Mouse (Mus musculus) stomach, embryonic 15.5 days (tissue): ENCODE measurements around the gene Tmem109. TPM values are rescaled to one million over a fixed set of nuclear protein-coding genes. Genes with fewer than 3 reads are reported as not detected.

Source experiments
- ATAC-seq: fragments of 200-750 bp; cut with Nextera tagmentation; 2 replicates; pipeline ENCODE4 v1.8.0; 2017; ENCODE audit warnings: low read depth, moderate number of reproducible peaks, moderate TSS enrichment; ENCODE audit not compliant: insufficient read depth, low FRiP score
- H3K27ac ChIP-seq: fragments of 300-500 bp; sonication (generic); 2 replicates; pipeline ENCODE4 v1.5.1; 2015; ENCODE audit warnings: mild to moderate bottlenecking, inconsistent platforms
- H3K27me3 ChIP-seq: fragments of 300-500 bp; sonication (generic); replicated peaks from 2 replicates; pipeline ENCODE4 v1.6.1; 2015; ENCODE audit warnings: inconsistent platforms
- H3K36me3 ChIP-seq: fragments of 300-500 bp; sonication (generic); 2 replicates; pipeline ENCODE4 v1.6.1; 2015; ENCODE audit warnings: inconsistent platforms
- H3K4me1 ChIP-seq: fragments of 300-500 bp; sonication (generic); 2 replicates; pipeline ENCODE4 v1.6.1; 2015; ENCODE audit warnings: inconsistent platforms
- H3K4me2 ChIP-seq: fragments of 300-500 bp; sonication (generic); 2 replicates; pipeline ENCODE4 v1.6.1; 2015; ENCODE audit warnings: mild to moderate bottlenecking, inconsistent platforms
- H3K4me3 ChIP-seq: fragments of 300-500 bp; sonication (generic); replicated peaks from 2 replicates; pipeline ENCODE4 v1.5.1; 2015; ENCODE audit warnings: inconsistent platforms
- H3K9ac ChIP-seq: fragments of 300-500 bp; sonication (generic); 2 replicates; pipeline ENCODE4 v1.6.1; 2015; ENCODE audit warnings: inconsistent platforms
- H3K9me3 ChIP-seq: fragments of 300-500 bp; sonication (generic); 2 replicates; pipeline ENCODE4 v1.6.1; 2016; ENCODE audit warnings: inconsistent platforms
- WGBS: fragments of 180-500 bp; shearing (Covaris S2); methylation state at CpG from one replicate; pipeline ENCODE4 v1.1.7; 2015; 5-methylcytosine and 5-hydroxymethylcytosine counted together
- polyA plus RNA-seq: library from polyadenylated mRNA; unstranded; fragments of >200 nt; fragmentation: Nextera tagmentation; extraction: Ambion mirVana; gene quantifications from 2 replicates; pipeline ENCODE4 v1.2.1, GENCODE M21; 2015

Tmem109 gene
- polyA plus RNA-seq, 1 experiment from 2014 or later = 118 TPM

DNA sequence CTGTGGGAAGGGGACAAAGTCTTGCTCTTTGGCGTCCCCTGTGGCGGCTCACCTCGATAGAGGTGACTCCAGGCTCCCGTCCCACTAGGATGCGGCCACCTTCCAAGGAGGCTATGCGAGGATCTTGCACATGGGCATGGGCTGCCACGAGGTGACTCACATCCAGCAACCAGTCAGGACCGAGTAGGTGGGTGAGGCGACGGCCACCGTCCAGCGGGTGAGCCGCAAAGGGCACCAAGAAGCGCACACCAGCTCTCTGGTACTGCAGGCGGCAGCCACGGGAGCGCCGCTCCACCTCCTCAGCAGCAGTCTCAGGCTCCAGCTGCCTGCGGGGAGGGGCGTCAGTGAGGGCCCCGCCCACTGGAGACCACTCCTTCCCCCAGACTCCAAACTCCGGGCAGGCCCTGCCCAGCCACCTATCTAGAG, 21.7 kb downstream of the Tmem109 start:
- no peaks in the 10 kb centered on the region for H3K27me3 ChIP-seq
- H3K9ac ChIP-seq = no peak overlapping the region
- ATAC-seq = no peak
- H3K9me3 ChIP-seq = no peaks in the 10 kb centered on the region
- no peak overlapping the region for H3K4me2 ChIP-seq
- H3K4me3 ChIP-seq = no peak overlapping the region
- no peaks in the 10 kb centered on the region for H3K4me1 ChIP-seq
- peaks cover 60% of the 10 kb centered on the region for H3K36me3 ChIP-seq
- 47% methylated on average over 22 of the region's 22 CpGs for WGBS
- H3K27ac ChIP-seq = no peak overlapping the region

DNA sequence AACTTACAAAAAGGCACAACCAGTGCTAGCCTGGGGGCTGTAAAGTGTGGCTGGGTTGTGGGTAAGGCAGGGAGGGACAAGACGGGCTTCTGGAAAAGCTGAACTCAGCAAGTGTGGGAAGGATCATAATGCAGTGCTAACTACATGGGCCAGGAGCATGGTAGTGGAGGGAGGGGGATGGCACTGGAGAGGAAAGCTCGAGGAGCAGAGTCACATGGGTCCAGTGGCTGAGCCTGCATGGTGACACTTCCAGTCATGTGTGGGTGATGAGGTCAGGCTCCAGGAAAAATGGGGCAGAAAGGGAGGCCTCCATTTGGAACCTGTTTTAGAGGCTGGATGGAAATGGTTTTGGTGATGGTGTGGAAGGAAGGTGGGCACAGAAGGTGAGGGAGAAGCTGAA, 25.3 kb downstream of the Tmem109 start:
- Histone ChIP-seq H3K4me3 (no peak overlapping the region), H3K4me1 (no peaks in the 10 kb centered on the region), H3K9ac (no peak overlapping the region), H3K36me3 (peaks cover 33% of the 10 kb centered on the region), H3K27ac (no peak overlapping the region), H3K4me2 (no peak overlapping the region), H3K9me3 (no peaks in the 10 kb centered on the region), H3K27me3 (no peaks in the 10 kb centered on the region)
- no peak for ATAC-seq
- 56% methylated on average over 2 of the region's 2 CpGs for WGBS

DNA sequence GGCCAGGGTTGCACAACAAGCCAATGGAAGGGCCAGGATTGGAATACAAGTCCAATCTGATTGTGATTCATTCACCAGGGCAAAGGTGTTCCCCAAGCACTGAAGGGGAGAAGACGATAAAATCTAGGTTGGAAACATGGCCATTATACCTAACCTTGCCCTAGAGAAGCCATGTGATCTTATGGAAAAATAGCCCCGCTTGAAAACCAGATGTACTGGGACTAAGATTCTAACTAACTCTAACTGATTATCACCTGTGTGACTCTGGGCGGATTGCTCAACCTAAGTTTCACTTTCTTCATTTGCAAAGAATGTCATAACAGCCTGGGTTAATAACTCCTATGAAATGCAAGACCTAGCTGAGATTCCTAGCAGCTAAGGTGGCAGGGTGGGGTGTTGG, 26.4 kb downstream of the Tmem109 start:
- Histone ChIP-seq H3K27ac (no peak overlapping the region), H3K4me1 (no peaks in the 10 kb centered on the region), H3K9me3 (no peaks in the 10 kb centered on the region), H3K36me3 (peaks cover 22% of the 10 kb centered on the region), H3K9ac (no peak overlapping the region), H3K4me3 (no peak overlapping the region), H3K27me3 (no peaks in the 10 kb centered on the region), H3K4me2 (no peak overlapping the region)
- WGBS = 78% methylated on average over 3 of the region's 3 CpGs
- no peak for ATAC-seq

DNA sequence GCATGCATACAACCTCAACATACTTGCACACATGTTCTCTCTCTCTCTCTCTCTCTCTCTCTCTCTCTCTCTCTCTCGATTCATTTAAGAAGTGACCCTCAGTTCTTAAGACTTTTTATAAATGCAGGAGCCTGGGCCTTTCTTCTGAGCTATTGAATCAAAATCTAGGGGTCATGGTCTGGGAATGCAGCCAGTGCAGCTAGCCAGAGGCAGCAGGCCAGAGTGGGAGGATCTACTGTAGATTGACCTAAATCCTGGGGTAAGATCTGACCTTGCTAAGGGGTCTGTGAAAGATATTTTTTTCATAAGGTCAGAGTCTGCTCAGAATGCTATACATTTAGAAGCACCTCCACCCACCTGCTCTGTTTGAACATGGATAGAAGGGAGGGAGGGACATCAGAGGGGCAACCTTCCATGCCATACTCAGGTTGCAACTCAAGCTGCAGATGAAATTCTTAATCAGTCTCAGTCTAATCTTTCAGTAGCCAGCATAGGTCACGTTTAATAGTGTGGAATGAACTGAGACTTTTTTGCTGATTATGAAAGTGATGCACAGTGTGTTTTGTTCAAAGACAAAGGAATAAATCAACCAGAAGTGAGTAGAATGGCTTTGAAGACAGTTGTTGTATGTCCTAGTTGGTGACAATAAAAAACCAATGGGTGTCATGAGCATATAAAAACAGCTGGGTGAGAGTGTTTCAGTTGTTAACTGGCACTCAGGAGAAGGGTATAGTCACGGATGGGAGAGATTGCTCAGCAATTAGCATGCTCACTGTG, 34.3 kb downstream of the Tmem109 start:
- peaks cover 9% of the 10 kb centered on the region for H3K4me1 ChIP-seq
- WGBS = 43% methylated on average over 3 of the region's 3 CpGs
- H3K9me3 ChIP-seq = no peaks in the 10 kb centered on the region
- H3K27me3 ChIP-seq = 0 out of 2 replicates have a peak, but pooled peaks cover 3% of the 10 kb centered on the region
- H3K27ac ChIP-seq = no peak overlapping the region
- no peak overlapping the region for H3K9ac ChIP-seq
- no peak overlapping the region for H3K4me2 ChIP-seq
- H3K36me3 ChIP-seq = no peaks in the 10 kb centered on the region
- no peak overlapping the region for H3K4me3 ChIP-seq
- no peak for ATAC-seq

DNA sequence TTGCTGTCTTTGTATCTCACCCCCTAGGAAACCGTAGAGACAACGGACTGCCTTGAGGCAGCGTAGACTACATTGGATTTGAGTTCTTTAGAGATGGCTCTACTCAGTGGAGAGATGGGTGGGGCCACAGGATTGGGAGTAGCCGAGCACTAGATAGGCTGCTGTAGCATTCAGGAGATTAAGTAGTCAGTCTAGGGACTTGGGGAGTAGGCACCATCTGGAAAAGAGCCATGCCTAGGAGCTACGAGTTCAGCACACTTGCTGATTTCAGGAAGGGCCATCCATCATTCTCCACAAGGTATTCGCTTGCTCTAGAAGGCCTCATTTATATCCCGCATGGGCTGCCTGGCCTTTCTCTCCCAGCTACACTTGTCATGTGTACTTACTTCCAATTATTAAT, 35.7 kb downstream of the Tmem109 start:
- Histone ChIP-seq H3K9ac (no peak overlapping the region), H3K4me1 (peaks cover 9% of the 10 kb centered on the region), H3K27me3 (0 out of 2 replicates have a peak, but pooled peaks cover 3% of the 10 kb centered on the region), H3K36me3 (no peaks in the 10 kb centered on the region), H3K4me2 (no peak overlapping the region), H3K4me3 (no peak overlapping the region), H3K27ac (peak overlapping the region; percentile 18; the same call in 1 of the 2 replicates), H3K9me3 (no peaks in the 10 kb centered on the region)
- WGBS = 55% methylated on average over 7 of the region's 7 CpGs
- no peak for ATAC-seq

DNA sequence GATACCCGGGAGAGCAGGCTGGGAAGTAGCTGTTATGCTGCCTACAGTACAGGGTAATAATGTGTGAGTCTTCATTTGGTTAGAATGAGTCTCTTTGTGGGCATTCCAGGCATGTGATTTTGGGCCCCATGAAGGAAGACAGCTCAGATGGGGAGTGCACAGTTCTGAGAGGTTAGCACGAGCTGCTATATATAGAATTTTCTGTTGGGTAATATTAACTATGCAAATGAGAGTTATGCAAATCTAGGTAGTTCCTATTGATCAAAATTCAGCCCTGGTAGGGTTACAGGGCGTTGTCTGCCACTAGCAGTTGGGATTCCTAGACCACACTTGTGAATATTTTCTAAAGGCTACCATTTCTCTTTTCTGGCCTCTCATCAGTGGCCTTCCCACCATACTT, 36.3 kb downstream of the Tmem109 start:
- Histone ChIP-seq H3K9ac (no peak overlapping the region), H3K4me1 (peaks cover 9% of the 10 kb centered on the region), H3K9me3 (no peaks in the 10 kb centered on the region), H3K4me3 (no peak overlapping the region), H3K4me2 (no peak overlapping the region), H3K36me3 (no peaks in the 10 kb centered on the region), H3K27me3 (0 out of 2 replicates have a peak, but pooled peaks cover 3% of the 10 kb centered on the region), H3K27ac (no peak overlapping the region)
- ATAC-seq = no peak
- WGBS = 80% methylated on average over 3 of the region's 3 CpGs

DNA sequence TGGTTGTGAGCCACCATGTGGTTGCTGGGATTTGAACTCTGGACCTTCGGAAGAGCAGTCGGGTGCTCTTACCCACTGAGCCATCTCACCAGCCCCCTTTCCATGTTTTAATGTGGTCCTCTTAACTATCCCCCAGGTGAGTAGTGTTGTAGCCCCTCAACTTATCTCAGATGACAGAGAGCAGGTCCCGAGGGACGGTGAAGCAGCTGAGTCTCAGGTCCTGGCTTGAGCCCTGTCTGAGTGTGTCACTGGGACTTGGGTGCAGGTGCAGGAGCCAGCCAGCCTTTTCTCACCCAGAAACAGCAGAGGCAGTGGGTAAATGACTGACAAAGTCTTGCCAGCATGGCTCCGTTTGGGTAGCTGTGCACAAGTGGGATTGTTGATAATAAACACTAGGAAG, 37.6 kb downstream of the Tmem109 start:
- H3K27me3 ChIP-seq = 0 out of 2 replicates have a peak, but pooled peaks cover 3% of the 10 kb centered on the region
- no peak for ATAC-seq
- H3K9me3 ChIP-seq = no peaks in the 10 kb centered on the region
- no peak overlapping the region for H3K4me3 ChIP-seq
- H3K4me2 ChIP-seq = no peak overlapping the region
- H3K4me1 ChIP-seq = peaks cover 9% of the 10 kb centered on the region
- H3K27ac ChIP-seq = no peak overlapping the region
- no peak overlapping the region for H3K9ac ChIP-seq
- no peaks in the 10 kb centered on the region for H3K36me3 ChIP-seq
- 85% methylated on average over 5 of the region's 5 CpGs for WGBS

DNA sequence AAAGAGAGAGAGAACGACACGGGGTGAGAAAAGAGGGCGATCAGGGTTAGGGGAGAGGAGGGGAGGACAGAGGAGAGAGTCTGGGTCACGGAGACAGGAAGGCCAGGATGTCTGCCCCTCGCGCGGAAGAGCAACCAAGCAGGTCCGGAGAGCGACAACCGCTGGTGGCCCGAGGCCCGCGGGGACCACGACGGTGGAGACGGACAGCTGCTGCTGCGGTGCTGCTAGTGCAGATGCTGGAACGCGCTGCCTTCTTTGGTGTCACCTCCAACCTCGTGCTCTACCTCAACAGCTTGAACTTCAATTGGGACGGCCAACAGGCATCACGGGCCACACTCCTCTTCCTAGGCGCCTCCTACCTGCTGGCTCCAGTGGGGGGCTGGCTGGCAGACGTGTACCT, 38.9 kb downstream of the Tmem109 start:
- Histone ChIP-seq H3K9ac (no peak overlapping the region), H3K36me3 (no peaks in the 10 kb centered on the region), H3K4me3 (0 out of 2 replicates have a peak overlapping the region, but pooled peaks have one; percentile 2), H3K4me2 (no peak overlapping the region), H3K27ac (no peak overlapping the region), H3K4me1 (peaks cover 9% of the 10 kb centered on the region), H3K27me3 (0 out of 2 replicates have a peak, but pooled peaks cover 3% of the 10 kb centered on the region), H3K9me3 (no peaks in the 10 kb centered on the region)
- ATAC-seq = no peak
- WGBS = 56% methylated on average over 24 of the region's 24 CpGs

DNA sequence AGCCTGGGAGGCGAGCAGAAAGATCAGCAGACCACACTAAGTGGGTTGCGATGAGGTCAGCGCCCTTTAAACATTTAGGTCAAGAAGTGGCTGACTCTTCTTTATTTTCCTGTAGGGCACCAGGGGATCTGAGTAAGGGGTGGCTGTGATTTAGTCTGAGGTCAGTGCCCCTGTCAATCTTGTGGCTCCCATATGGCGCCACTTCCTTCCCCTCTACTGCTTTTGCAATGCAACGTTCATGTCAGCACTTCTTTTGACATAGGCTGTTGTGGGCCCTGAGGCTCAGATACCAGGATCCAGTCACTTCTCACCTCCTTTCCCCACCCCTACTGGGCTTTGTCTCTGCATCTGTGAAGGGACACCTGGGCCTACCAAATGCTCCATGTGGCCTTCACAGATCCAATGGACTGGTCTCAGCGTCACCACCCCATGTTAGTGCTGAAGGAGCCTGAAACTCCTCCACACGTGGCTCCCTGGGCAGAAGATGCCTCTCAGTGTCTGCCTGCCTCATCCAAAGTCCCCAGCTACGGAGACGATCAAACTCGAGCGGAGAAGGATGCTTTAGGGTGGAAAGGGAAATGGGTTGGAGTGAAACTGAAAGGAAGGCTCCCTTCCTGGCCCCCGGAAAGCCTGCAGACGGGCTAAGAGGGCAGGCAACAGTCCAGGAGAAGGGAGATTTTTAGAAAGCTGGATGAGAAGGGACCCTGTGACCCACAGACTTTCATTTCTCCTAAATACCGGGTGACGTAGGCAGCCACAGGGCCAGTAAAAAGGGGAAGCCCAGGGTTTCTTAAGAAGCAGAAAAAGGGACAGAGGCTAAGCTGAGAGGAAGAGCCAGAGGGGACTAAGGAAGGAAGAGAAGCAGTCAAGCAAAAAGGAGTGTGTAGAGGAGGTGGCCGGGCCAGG, 39.8 kb downstream of the Tmem109 start:
- Histone ChIP-seq H3K4me3 (no peak overlapping the region), H3K4me2 (0 out of 2 replicates have a peak overlapping the region, but pooled peaks have one; percentile 10), H3K36me3 (no peaks in the 10 kb centered on the region), H3K9me3 (no peaks in the 10 kb centered on the region), H3K27me3 (0 out of 2 replicates have a peak, but pooled peaks cover 3% of the 10 kb centered on the region), H3K9ac (no peak overlapping the region), H3K4me1 (peaks cover 9% of the 10 kb centered on the region; the same call in 1 of the 2 replicates), H3K27ac (peak overlapping the region; percentile 51; the same call in 1 of the 2 replicates)
- WGBS = 47% methylated on average over 16 of the region's 16 CpGs
- ATAC-seq = no peak

DNA sequence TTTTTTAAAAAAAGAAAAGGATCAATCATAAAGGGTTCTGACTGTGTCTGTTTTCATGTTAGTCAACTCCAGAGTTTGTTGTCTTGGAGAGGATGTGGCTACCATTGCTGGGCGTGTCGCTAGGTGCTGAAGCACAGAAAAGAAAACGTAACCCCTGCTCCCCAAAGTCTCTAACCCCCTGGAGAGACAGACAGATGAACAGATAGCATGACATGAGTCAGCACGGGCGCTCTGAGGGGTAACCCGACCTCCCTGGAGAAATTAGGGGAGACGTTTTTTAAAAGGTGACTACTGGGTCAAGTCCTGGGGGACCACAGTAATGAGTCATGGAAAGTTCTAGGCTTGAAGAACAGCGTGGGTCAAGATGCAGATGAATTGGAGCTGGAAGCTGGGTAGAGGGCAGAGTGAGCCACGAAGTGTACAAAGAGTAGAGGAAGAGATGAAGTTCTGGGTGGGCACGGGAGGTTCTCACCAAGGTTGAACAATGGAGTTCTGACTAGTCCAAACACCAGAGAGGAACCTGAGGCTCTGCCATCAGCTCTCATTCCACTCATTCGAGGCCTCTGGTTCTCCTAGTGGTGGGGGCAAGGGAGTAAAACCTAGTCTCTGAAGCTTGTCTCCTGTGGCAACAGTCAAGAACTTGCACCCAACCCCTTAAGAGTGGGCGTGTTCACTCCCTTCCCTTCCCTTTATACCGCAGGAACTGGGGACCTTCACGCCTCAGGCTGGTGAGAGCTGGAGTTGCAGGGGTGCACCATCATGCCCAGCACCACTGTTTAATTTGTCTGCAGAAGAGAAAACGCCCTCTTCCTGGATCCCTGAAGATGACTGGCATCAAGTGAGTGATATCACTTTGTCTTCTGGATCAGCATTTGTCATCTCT, 42.5 kb downstream of the Tmem109 start, which contains the start of gene Slc15a3:
Gene Slc15a3, plus strand, starts transcription at position 718 of the 883 bp plus-strand sequence.
- Histone ChIP-seq H3K27me3 (0 out of 2 replicates have a peak, but pooled peaks cover 3% of the 10 kb centered on the region), H3K27ac (no peak within 1 kb of the TSS), H3K36me3 (no peaks in the 10 kb centered on the region), H3K9me3 (no peaks in the 10 kb centered on the region), H3K4me2 (no peak within 1 kb of the TSS), H3K9ac (no peak within 1 kb of the TSS), H3K4me3 (no peak within 1 kb of the TSS), H3K4me1 (no peaks in the 10 kb centered on the region)
- WGBS = 77% methylated on average over 15 of the region's 15 CpGs
- no peak for ATAC-seq

DNA sequence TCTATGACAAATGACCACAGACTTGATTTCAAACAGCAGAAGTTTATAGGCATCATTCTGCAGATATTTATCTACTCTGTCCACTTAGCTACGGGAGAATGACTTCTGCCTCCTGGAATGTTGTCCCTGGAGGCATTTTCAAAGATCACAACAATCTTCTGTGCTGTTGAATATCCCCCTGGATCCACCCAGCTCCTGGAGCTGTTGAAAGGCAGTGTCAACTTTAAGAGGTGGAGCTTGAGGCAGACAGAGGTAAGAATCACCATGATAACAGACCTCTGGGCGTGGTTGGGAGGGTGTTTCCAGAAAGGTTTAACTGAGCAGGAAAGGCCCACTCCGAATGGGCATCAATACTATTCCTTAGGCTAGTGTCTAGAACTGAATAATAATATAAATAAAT, 46.1 kb downstream of the Tmem109 start:
- ATAC-seq = no peak
- 54% methylated on average over 3 of the region's 3 CpGs for WGBS
- Histone ChIP-seq H3K9ac (no peak overlapping the region), H3K4me2 (no peak overlapping the region), H3K27me3 (no peaks in the 10 kb centered on the region), H3K4me1 (no peaks in the 10 kb centered on the region; the same call in 1 of the 2 replicates), H3K36me3 (no peaks in the 10 kb centered on the region), H3K27ac (no peak overlapping the region), H3K9me3 (no peaks in the 10 kb centered on the region), H3K4me3 (no peak overlapping the region)
